Mouse (Mus musculus) lung, adult 2 months (tissue): ENCODE measurements around the gene Clk4. TPM values are rescaled to one million over a fixed set of nuclear protein-coding genes. Genes with fewer than 3 reads are reported as not detected.
A peak's percentile ranks its signal among the peaks of the same experiment; 100 is the strongest.

Experiments used
- DNase-seq: peaks from one replicate; pipeline ENCODE4 v3.0.0; 2022
- H3K4me1 ChIP-seq: fragments of 200-500 bp; 2 replicates; pipeline ENCODE4 v1.6.1; 2011; ENCODE audit warnings: low read length; ENCODE audit not compliant: control insufficient read depth, insufficient read depth
- H3K4me3 ChIP-seq: fragments of 200-500 bp; replicated peaks from 2 replicates; pipeline ENCODE3; 2011; ENCODE audit warnings: low read depth, mild to moderate bottlenecking, control low read depth, low read length; ENCODE audit errors: extremely low read depth
- CTCF ChIP-seq: fragments of 200-500 bp; IDR thresholded peaks from 2 replicates; pipeline ENCODE4 v1.5.1; 2011; ENCODE audit warnings: mild to moderate bottlenecking, low read length, control low read depth; ENCODE audit not compliant: insufficient read depth
- POLR2A ChIP-seq: fragments of 200-500 bp; IDR thresholded peaks from 2 replicates; pipeline ENCODE4 v1.6.1; 2011; ENCODE audit warnings: low read depth, mild to moderate bottlenecking, control low read depth, low read length, borderline replicate concordance; ENCODE audit errors: extremely low read depth
- WGBS: fragments of 180-500 bp; shearing (Covaris S2); methylation state at CpG from one replicate; pipeline ENCODE4 v1.1.7; 2018; 5-methylcytosine and 5-hydroxymethylcytosine counted together
- polyA plus RNA-seq: library from polyadenylated mRNA; depleted of rRNA; stranded (reverse); fragments of >200 nt; gene quantifications from 2 replicates; pipeline ENCODE4 v1.2.3, GENCODE M21; 2012

The Clk4 gene
- polyA plus RNA-seq, 1 experiment, result 48.1 TPM

GRCm38 (mm10) chr11:51264352-51264751 is 2.8 kb downstream of the Clk4 start:
- peak overlapping the region; percentile 37 for H3K4me3 ChIP-seq
- 9% methylated on average over 6 of the region's 6 CpGs for WGBS
- TF ChIP-seq CTCF (no peak), POLR2A (no peak)
- peak; percentile 36 for DNase-seq
- peaks cover 12% of the 10 kb centered on the region for H3K4me1 ChIP-seq

GRCm38 (mm10) chr11:51265326-51265725 is 3.8 kb downstream of the Clk4 start:
- no peak for DNase-seq
- TF ChIP-seq POLR2A, result no peak
- peak; percentile 56 for TF ChIP-seq CTCF
- Histone ChIP-seq H3K4me3 (no peak overlapping the region), H3K4me1 (peaks cover 12% of the 10 kb centered on the region)
- WGBS, result 31% methylated on average over 3 of the region's 3 CpGs

GRCm38 (mm10) chr11:51274418-51274817 is 12.9 kb downstream of the Clk4 start:
- TF ChIP-seq POLR2A (no peak), CTCF (no peak)
- DNase-seq, result no peak
- Histone ChIP-seq H3K4me3 (no peak overlapping the region), H3K4me1 (peaks cover 2% of the 10 kb centered on the region; the same call in 1 of the 2 replicates)
- WGBS, result 83% methylated on average over 1 of the region's 1 CpGs

GRCm38 (mm10) chr11:51289564-51290041 is 28.1 kb downstream of the Clk4 start, which contains the start of gene Col23a1:
Col23a1 (plus strand) TSS chr11:51289920.
- peak; percentile 69 for DNase-seq
- peak within 1 kb of the TSS; percentile 84 for H3K4me3 ChIP-seq
- H3K4me1 ChIP-seq, result peaks cover 9% of the 10 kb centered on the region
- peak; percentile 79 for TF ChIP-seq CTCF
- TF ChIP-seq POLR2A, result no peak
- under 1% methylated on average over 38 of the region's 38 CpGs for WGBS

- TF ChIP-seq CTCF (no peak), POLR2A (no peak)
- 4% methylated on average over 74 of the region's 74 CpGs for WGBS
- peak; percentile 48 for DNase-seq
- peaks cover 9% of the 10 kb centered on the region for H3K4me1 ChIP-seq
- peak overlapping the region; percentile 84 for H3K4me3 ChIP-seq
These were observed 28.8 kb downstream of the Clk4 start for GRCm38 (mm10) chr11:51290066-51290955.

- TF ChIP-seq POLR2A (no peak), CTCF (no peak)
- 62% methylated on average over 2 of the region's 2 CpGs for WGBS
- Histone ChIP-seq H3K4me1 (peaks cover 8% of the 10 kb centered on the region), H3K4me3 (no peak overlapping the region)
- no peak for DNase-seq
These were observed 32.5 kb downstream of the Clk4 start for GRCm38 (mm10) chr11:51293956-51294530.

- peaks cover under 1% of the 10 kb centered on the region for H3K4me1 ChIP-seq
These were observed 34.2 kb downstream of the Clk4 start for GRCm38 (mm10) chr11:51295742-51296141.

GRCm38 (mm10) chr11:51298691-51299090 is 37.2 kb downstream of the Clk4 start:
- Histone ChIP-seq H3K4me3 (no peak overlapping the region), H3K4me1 (no peaks in the 10 kb centered on the region; the same call in 1 of the 2 replicates)
- WGBS, result 74% methylated on average over 4 of the region's 4 CpGs
- DNase-seq, result no peak
- TF ChIP-seq CTCF (no peak), POLR2A (no peak)

More at GRCm38 (mm10) chr11:51295742-51296141, 34.2 kb downstream of the Clk4 start:
- H3K4me3 ChIP-seq, result no peak overlapping the region
- WGBS, result 72% methylated on average over 3 of the region's 3 CpGs
- DNase-seq, result no peak
- TF ChIP-seq CTCF (no peak), POLR2A (no peak)

- 85% methylated on average over 5 of the region's 5 CpGs for WGBS
These were observed 40.9 kb downstream of the Clk4 start for GRCm38 (mm10) chr11:51302396-51302795.

More at GRCm38 (mm10) chr11:51302396-51302795, 40.9 kb downstream of the Clk4 start:
- H3K4me3 ChIP-seq, result no peak overlapping the region
- TF ChIP-seq CTCF, result no peak
- no peak for TF ChIP-seq POLR2A
- H3K4me1 ChIP-seq, result no peaks in the 10 kb centered on the region; the same call in 1 of the 2 replicates
- no peak for DNase-seq
